Mouse (Mus musculus) thymus, postnatal 0 days (tissue): ENCODE results near the gene Nkd1. TPM values are rescaled to one million over a fixed set of nuclear protein-coding genes. Genes with fewer than 3 reads are reported as not detected.

ENCODE experiments used
- DNase-seq: peaks from one replicate; pipeline ENCODE4 v3.0.0-alpha.2; 2015; ENCODE audit warnings: low spot score
- polyA plus RNA-seq: library from polyadenylated mRNA; unstranded; fragments of >200 nt; fragmentation: Nextera tagmentation; extraction: Ambion mirVana; gene quantifications from 2 replicates; pipeline ENCODE4 v1.2.1, GENCODE M21; 2015

Gene Nkd1
- polyA plus RNA-seq = 4.1 and 4.7 TPM in 2 replicates

DNA sequence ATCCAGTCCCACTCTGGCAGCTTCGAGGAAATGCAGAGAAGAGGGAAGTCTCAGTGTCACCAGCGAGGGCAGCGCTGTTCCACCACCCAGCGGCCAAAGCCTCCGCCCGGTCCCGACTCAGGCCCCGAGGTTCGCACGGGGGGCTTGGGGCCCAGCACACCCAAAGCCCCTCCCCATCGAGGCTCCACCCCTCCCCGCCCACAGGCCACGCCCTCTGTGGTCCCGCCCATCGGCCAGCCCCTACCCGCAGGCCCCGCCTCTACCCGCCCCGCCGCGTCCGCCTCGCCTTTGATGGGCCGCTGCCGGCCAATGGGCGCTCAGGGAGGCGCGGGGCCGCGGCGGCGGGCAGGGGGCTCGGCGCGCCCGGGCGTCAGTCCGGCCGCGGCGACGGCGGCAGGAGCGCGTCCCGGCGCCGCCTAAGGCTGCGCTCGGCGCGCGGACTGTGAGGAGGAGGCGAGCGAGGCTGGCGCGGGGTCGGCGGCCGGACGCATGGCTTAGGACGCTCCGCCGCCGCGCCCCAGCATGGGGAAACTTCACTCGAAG lies at the start of gene Nkd1:
Gene Nkd1 (plus strand): TSS at position 370 of the 543 bp plus-strand sequence.
- peak; percentile 81 for DNase-seq

DNA sequence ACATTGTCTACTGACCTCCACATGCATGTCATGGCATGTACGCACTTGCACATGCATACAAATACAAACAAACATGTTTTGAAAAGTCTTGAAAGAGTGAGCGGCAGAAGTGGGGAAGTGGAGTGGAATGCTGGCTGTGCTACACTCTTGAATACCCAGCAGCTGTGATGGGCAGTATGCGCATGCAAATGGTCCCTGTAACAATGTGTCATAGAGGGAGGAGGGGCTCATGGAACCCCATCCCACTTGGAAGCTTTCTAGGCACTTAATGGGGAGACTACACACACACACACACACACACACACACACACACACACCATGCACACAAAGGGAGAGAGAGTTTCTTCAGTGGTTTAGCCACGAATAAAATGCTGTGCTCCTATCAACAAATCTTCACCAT lies 39.9 kb upstream of the Nkd1 start:
- no peak for DNase-seq

DNA sequence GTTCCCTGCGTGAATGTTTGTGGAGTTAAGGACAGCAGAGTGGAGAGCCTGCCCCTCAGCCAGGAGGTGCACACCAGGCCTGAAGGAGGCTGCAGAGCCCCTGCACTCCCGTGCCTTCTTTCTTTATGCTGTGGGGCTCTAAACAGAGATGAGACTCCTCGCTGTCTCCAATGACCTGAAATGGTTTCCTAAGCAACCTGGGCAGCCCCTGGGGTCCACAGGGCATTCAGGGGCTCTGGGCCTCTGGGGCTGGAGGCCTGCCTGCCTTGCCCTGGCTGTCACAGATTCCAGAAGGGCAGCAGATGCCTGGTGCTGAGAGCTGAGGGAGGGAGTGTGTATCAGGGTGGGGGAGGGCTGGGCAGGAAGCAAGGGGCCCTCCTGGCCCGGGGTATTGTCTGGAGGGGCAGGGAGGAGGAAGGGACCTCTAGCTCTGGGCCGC lies 32.7 kb upstream of the Nkd1 start:
- DNase-seq = peak; percentile 38

DNA sequence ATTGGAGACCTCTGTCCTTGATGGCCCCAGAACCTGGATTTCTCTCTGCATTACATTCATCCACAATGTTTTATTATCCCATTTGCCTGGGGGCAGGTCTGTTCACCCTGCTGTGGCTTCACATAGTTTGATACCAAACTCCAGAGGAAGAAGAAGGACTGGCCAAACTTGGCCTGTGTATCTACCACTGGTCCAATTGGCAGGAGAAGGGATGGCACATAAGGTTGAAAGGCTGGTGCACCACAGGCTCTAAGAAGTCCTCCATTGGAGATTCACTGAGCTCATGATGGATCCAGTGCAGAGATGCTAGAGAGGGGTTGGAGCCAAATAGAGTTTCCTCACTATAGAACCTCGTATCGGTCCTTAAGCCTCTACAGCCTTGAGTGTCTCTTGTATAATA lies 27.1 kb upstream of the Nkd1 start:
- no peak for DNase-seq

DNA sequence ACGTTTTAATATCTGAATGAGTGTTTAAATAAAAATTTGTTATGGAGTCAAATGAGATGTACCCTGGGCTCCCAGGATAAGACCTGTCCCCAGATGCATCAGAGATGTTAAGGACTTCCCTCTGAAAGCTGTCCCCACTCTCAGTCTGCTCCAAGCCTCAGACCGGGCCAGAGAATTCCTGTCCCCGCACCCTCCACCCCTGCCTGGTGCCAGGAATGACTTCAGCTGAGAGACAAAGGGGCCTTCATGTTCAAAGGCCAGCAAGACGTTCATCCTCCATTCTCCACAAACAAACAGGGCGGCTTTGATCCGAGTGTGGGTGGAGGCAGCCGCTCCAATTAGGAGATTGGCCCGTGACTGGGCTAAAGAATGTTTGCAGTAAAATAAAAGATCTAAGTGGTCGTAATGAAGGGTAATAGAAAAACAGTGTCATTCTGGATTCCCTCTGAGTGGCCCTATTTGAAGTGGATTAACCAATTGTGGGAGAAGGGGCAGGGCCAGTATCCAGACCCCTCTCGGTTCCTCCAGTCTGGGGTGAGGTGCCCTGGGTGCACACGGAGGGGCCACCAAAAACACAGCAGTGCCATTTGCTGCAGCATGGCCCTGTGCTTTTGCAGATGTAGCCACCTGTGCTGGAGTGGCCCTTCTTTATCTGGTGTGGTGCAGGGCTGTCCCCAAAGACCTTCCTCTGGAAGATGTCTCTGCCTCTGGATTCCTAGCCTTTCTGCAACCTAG lies 25.9 kb upstream of the Nkd1 start:
- no peak for DNase-seq

- DNase-seq = no peak
These were observed 19.0 kb upstream of the Nkd1 start for GRCm38 (mm10) chr8:88502143-88502542.

GRCm38 (mm10) chr8:88506981-88507380 lies 14.2 kb upstream of the Nkd1 start:
- DNase-seq = no peak

DNA sequence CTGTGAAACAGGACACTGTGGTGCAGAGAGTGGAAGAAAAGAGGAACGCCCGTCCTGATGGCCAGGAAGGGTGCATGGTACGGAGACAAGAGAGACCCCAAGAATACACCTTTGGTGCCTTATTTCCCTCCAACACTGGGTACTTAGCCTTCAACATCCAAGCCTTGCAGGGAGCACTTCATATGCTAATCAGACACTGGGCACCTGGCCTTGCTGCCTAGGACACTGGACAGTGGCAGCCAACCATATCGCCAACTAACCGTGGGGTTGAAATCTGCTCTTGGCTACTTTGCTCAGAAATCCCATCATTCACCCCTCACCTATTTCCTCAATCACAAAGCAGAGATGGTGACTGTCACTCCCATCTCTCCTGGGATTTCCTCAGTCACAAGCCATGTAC lies 10.1 kb upstream of the Nkd1 start:
- no peak for DNase-seq

- DNase-seq = no peak
These were observed 8.9 kb upstream of the Nkd1 start for GRCm38 (mm10) chr8:88512094-88512794.

GRCm38 (mm10) chr8:88518047-88518446 lies 3.1 kb upstream of the Nkd1 start:
- no peak for DNase-seq

DNA sequence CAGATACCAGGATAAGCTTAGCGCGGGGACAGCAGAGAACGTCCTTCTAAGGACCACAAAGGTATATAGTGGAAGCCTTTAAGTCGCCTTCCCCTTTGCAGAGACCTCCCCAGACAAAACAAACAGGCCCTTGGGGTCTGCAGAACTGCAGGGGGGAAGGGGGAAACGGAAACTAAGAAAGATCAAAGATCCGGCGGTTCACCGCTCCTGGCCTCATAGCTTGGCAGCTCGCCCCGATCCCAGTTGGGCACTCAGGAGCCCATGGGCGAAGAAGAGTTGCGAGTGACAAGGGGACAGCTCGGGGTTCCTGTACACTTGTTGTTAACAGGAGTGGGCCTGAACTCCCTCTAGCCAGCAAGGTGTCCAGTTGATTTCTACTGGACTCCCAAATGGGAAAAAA lies 773 bp upstream of the Nkd1 start:
- peak; percentile 35 for DNase-seq

DNA sequence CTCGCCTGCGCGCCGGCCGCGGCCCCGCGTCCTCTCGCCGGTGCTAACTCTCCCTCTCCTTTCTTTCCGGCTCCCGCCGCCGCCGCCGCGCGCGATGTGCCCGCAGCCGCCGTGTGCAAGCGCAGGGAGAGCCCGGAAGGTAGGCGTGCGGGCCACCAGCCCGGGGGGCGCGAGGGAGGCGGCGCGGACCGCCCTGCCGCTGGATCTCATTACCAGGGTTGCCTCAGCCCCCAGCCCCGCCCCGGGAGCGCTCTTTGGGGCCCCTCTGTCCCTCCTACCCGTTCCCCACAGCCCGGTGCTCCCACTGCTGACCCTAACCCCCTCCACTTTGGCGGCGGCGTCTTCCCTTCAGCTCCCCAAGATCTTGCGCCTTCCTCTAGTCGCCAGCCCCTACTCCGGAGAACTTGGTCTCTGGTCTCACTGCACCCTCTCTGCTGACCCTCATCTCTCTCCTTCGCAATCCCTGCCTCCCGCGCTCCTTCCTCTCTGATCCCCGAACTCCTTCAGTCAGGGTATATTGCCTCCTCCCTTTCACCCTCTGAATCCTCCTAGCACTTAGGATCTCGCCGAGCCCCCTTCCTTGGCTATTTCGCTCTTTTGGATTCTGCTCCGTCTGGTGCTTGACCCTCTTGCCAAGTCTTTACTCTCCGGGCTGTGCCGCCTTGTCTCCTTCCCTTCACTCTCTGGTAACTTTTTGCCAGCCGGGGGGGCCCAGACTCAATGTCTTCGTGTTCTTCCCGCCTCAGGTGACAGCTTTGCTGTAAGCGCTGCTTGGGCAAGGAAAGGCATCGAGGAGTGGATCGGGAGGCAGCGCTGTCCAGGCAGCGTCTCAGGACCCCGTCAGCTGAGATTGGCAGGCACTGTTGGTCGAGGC lies 624 bp downstream of the Nkd1 start:
- peak; percentile 49 for DNase-seq

DNA sequence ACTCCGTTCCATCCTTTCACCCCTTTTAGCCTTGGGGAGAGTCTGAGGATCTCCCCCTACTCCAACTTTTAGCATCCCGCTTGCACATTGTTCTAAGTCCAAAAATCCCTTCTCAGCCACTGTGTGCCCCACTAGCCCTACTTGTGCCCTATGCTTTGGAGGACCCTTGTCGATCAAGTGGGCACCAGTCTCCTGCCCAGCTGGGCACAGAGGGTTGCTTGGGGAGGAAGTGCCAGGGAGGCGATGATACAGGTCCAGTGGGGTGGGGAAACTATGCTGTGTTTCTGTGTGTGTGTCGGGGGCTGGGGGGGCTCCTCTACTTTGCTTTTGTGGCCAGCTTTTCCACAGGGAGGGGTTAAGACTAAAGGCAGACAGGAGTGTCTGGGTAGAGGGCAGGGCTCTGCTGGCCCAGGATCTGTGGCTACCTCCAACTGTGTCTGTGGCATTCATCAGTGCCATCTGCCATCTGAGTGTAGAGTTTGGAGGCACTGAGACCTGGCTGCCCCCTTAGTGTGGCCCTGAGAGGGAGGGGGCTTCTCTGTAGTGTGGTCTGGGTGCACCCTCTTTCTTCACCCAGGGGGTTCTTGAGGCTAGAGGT lies 1.4 kb downstream of the Nkd1 start:
- DNase-seq = no peak

GRCm38 (mm10) chr8:88523621-88524020 lies 2.5 kb downstream of the Nkd1 start:
- no peak for DNase-seq

- no peak for DNase-seq
These were observed 3.0 kb downstream of the Nkd1 start for GRCm38 (mm10) chr8:88524132-88524531.

- no peak for DNase-seq
These were observed 3.7 kb downstream of the Nkd1 start for GRCm38 (mm10) chr8:88524851-88525250.

- DNase-seq = no peak
These were observed 5.1 kb downstream of the Nkd1 start for GRCm38 (mm10) chr8:88526296-88526695.

DNA sequence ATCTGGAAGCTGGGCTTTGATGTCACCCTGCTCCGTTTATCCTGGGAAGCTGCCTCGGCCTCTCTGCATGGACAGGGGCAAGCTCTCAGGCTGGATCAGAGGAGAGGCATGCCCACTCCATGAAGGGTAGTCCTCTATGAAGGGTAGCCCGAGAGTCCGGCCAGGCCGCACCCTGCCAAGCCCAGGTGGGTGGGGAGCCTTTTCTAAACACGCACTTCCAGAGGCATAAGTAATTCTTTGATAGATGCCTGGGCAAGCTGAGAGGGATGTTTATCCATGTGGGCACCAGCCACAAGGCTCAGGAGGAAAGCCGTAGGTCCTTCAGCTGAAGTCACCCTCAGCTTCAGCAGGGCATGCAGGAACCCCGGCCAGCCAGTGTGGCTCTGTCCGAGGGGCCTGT lies 7.0 kb downstream of the Nkd1 start:
- no peak for DNase-seq

GRCm38 (mm10) chr8:88529798-88530197 lies 8.6 kb downstream of the Nkd1 start:
- no peak for DNase-seq

DNA sequence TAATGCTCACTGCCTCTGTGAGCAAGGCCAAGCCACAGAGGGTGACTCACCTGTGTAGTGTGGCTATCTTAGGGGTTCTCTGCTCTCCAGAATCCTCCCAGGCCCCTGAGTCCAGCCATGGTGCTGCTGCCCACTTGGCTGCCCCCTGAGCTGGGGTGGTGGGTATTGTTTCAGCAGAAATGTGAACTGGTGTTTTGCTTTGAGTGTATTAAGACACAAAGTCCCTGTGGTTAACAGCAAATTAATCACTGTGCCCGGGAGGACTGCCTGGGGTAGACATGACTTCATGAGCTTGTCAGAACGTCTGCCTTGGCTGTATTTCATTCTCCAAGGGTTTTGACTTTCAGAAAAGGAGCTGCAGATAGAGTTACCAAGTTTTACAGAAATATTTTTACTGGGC lies 15.9 kb downstream of the Nkd1 start:
- no peak for DNase-seq
